17 mouse cellular contexts compared by ENCODE assay signal in genomic region chr2:173392557-173393323, GRCm38 (mm10).
DNase-seq lines count a peak whose midpoint lies in the region; ATAC-seq lines count a peak whose summit lies in the region.
"Had no signal": no experiment of that assay in that cellular context is flagged by ENCODE, and none has a peak within 500 bp of the region (broad histone marks: within the 10 kb centered on the region; RNA-seq: fewer than 3 reads in every experiment).

No protein-coding gene starts in this region.

- 84% methylated on average over 14 of the region's 14 CpGs for WGBS in midbrain, embryonic 13.5 days

- no peak for ATAC-seq in midbrain, embryonic 13.5 days
- ATAC-seq: forebrain, embryonic 13.5 days; inflammation-experienced regulatory T-cells, adult 6 months had no signal

- no peaks in the 10 kb centered on the region for H3K27me3 ChIP-seq in midbrain, embryonic 13.5 days
- H3K27me3 ChIP-seq: embryonic facial prominence, embryonic 12.5 days; forebrain, embryonic 13.5 days; liver, embryonic 15.5 days had no signal

- H3K9ac ChIP-seq in midbrain, embryonic 13.5 days (replicated peaks) = no peak overlapping the region
- H3K9ac ChIP-seq: embryonic facial prominence, embryonic 12.5 days; forebrain, embryonic 13.5 days; liver, embryonic 15.5 days had no signal

- H3K4me2 ChIP-seq in midbrain, embryonic 13.5 days (replicated peaks) = no peak overlapping the region
- H3K4me2 ChIP-seq: embryonic facial prominence, embryonic 12.5 days; forebrain, embryonic 13.5 days; liver, embryonic 15.5 days had no signal

- H3K36me3 ChIP-seq in midbrain, embryonic 13.5 days = no peaks in the 10 kb centered on the region
- H3K36me3 ChIP-seq: embryonic facial prominence, embryonic 12.5 days; liver, embryonic 15.5 days had no signal

- H3K4me1 ChIP-seq in midbrain, embryonic 13.5 days (replicated peaks) = peaks cover 4% of the 10 kb centered on the region; the same call in 1 of the 2 replicates
- H3K4me1 ChIP-seq: liver, embryonic 15.5 days had no signal

- no peak overlapping the region for H3K27ac ChIP-seq in midbrain, embryonic 13.5 days
- H3K27ac ChIP-seq: embryonic facial prominence, embryonic 12.5 days; forebrain, embryonic 13.5 days; heart, adult 2 months; liver, embryonic 15.5 days; stomach, postnatal 0 days had no signal

- no peak overlapping the region for H3K4me3 ChIP-seq in midbrain, embryonic 13.5 days (replicated peaks)
- H3K4me3 ChIP-seq: embryonic facial prominence, embryonic 12.5 days; erythroblast, embryonic 14.5 days; forebrain, embryonic 13.5 days; heart, adult 2 months; liver, embryonic 15.5 days had no signal

- peak; percentile 18 to 66 for DNase-seq in lung, postnatal 4 days
- DNase-seq in lung, postnatal 14 days = no peak
- peak; percentile 49 for DNase-seq in kidney, adult 9 months
- DNase-seq in kidney, postnatal 25 days = peak; percentile 50 to 77
- no peak for DNase-seq in liver
- no peak for DNase-seq in heart, postnatal 4 days
- DNase-seq: adrenal gland, adult 2 months; cerebellum, adult 2 months; gastrocnemius, postnatal 25 days; heart, adult 2 months had no signal

- peaks cover 7% of the 10 kb centered on the region; the same call in 1 of the 2 replicates for H3K9me3 ChIP-seq in midbrain, embryonic 13.5 days
- H3K9me3 ChIP-seq: forebrain, embryonic 13.5 days; liver, embryonic 15.5 days had no signal

Comparison
In these comparisons a context has a peak if more than half of its experiments do, and no peak if none do; other contexts are left out.
1. DNase-seq: peak in lung, postnatal 4 days (2 of 2), kidney, adult 9 months (single experiment) and kidney, postnatal 25 days (2 of 2); none in lung, postnatal 14 days (single experiment), liver (single experiment) and heart, postnatal 4 days (single experiment).